Mouse (Mus musculus): ENCODE measurements around the gene Stox1.

Gene Stox1

GRCm38 (mm10) chr10:62664963-62665590, 60.9 kb downstream of the Stox1 start:
- DNase-seq = peak; percentile 64

DNA sequence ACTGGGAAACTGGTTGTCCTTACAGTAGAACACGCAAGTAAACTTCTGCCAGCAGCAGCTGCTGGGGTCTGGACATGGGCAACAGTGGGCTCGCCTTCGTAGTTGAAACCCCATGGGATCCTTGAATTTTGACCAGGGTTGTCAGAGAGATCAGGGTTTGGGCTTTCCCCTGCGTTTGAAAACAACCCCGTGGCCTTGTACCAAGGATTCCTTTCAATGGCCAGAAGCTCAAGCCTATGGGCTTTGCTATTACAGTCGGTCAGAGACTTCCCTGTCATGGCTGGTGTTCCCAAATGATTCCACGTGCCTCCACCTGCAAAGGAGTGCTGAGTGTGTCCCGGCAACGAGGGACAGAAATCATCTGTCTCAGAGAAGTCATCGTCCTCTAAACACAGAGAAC, 61.8 kb downstream of the Stox1 start:
- DNase-seq = no peak

- no peak for DNase-seq
Observed at GRCm38 (mm10) chr10:62656711-62657110, 69.2 kb downstream of the Stox1 start.

DNA sequence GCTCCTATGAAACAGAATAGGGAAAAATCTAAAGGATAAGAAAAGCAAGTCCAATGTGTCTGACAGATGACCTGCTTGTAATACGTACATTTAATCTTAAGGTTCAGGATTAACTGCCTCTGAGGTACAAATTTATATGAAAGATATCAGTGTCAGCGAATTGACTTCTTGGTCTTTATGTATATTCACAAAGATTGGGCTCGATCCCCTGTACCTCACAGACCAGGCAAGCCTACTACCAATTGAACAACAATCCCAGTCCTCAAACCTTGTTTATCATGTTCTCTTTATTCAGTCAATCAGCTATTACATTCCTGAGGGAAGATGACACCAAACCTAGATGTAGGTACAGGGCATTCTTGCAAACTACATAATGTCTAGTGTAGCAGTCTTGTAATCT, 74.0 kb downstream of the Stox1 start:
- DNase-seq = no peak

- DNase-seq = peak; percentile 98
Observed at GRCm38 (mm10) chr10:62650881-62651810, 74.8 kb downstream of the Stox1 start, which contains the start of gene Ddx50. Ddx50 (minus strand) TSS chr10:62651218.

GRCm38 (mm10) chr10:62650358-62650782, 75.6 kb downstream of the Stox1 start:
- no peak for DNase-seq

Measured in lung, postnatal 14 days (tissue).